Mouse (Mus musculus) adrenal gland, adult (tissue): ENCODE measurements at regions not wholly inside any gene's neighbourhood (a gene's known extent, or its start where the extent isn't known, plus 50 kb on each side); places are given as distances from the start of the nearest gene placed in this dataset.

Source experiments
- DNase-seq, 2 experiments: peaks; one replicate each; pipeline ENCODE4 v3.0.0; 2022 to 2023; ENCODE audit warnings: low spot score in 1 of 2; ENCODE audit not compliant: inconsistent age in 2 of 2

- DNase-seq: no peak
Measured at GRCm38 (mm10) chr11:37355074-37355473, 119.3 kb upstream of the Tenm2 start.

- DNase-seq: no peak
Measured at GRCm38 (mm10) chr11:37309691-37310090, 73.9 kb upstream of the Tenm2 start.

GRCm38 (mm10) chr11:37306656-37307055 is 70.9 kb upstream of the Tenm2 start:
- no peak for DNase-seq
